Mouse (Mus musculus) ES-Bruce4 (cell line): ENCODE results near the gene Cpsf4l.

Source experiments
- CTCF ChIP-seq: IDR thresholded peaks from one replicate; pipeline ENCODE4 v1.8.1; 2011; ENCODE audit warnings: low read depth, low read length
- EP300 ChIP-seq: IDR thresholded peaks from 2 replicates; pipeline ENCODE4 v1.6.1; 2011; ENCODE audit warnings: low read depth, low read length; ENCODE audit not compliant: insufficient read depth
- POLR2A ChIP-seq: IDR thresholded peaks from one replicate; pipeline ENCODE4 v1.8.1; 2011; ENCODE audit warnings: low read length; ENCODE audit not compliant: insufficient read depth

GRCm38 (mm10) chr11:113725235-113726048 lies 15.6 kb upstream of the Cpsf4l start:
- TF ChIP-seq EP300: no peak
- no peak for TF ChIP-seq CTCF
- no peak for TF ChIP-seq POLR2A
